Mouse (Mus musculus) retina, postnatal 1 day (tissue): Measurements from ENCODE around the gene AB124611.
A peak's percentile ranks its signal among the peaks of the same experiment; 100 is the strongest.
"Not testable (repeated sequence)": the region's sequence is repeated elsewhere in the genome, so short reads cannot be mapped to it uniquely, and the experiment has no call there.

Experiments
- DNase-seq: peaks from one replicate; pipeline ENCODE4 v3.0.0-alpha.2; 2012

The AB124611 gene

GRCm38 (mm10) chr9:21565004-21565586 is 39.1 kb downstream of the AB124611 start:
- no peak for DNase-seq

GRCm38 (mm10) chr9:21566538-21566937 is 40.6 kb downstream of the AB124611 start:
- no peak for DNase-seq

- no peak for DNase-seq
These were observed 41.1 kb downstream of the AB124611 start for GRCm38 (mm10) chr9:21567051-21567450.

- DNase-seq: no peak
These were observed 42.8 kb downstream of the AB124611 start for GRCm38 (mm10) chr9:21568657-21569255.

- DNase-seq: no peak
These were observed 48.2 kb downstream of the AB124611 start for GRCm38 (mm10) chr9:21574012-21574801.

GRCm38 (mm10) chr9:21575253-21575652 is 49.3 kb downstream of the AB124611 start:
- DNase-seq: no peak

GRCm38 (mm10) chr9:21576286-21576685 is 50.3 kb downstream of the AB124611 start:
- peak; percentile 72 for DNase-seq

GRCm38 (mm10) chr9:21578226-21578625 is 52.2 kb downstream of the AB124611 start:
- no peak for DNase-seq

- DNase-seq: no peak
These were observed 59.4 kb downstream of the AB124611 start for GRCm38 (mm10) chr9:21585401-21585800.

GRCm38 (mm10) chr9:21587678-21588349 is 61.8 kb downstream of the AB124611 start:
- DNase-seq: no peak

- DNase-seq: no peak
These were observed 62.4 kb downstream of the AB124611 start for GRCm38 (mm10) chr9:21588350-21588749.

- no peak for DNase-seq
These were observed 63.6 kb downstream of the AB124611 start for GRCm38 (mm10) chr9:21589538-21589937.

GRCm38 (mm10) chr9:21591127-21591830 is 65.3 kb downstream of the AB124611 start:
- no peak for DNase-seq

GRCm38 (mm10) chr9:21591831-21592702 is 66.1 kb downstream of the AB124611 start:
- no peak for DNase-seq

GRCm38 (mm10) chr9:21592703-21593121 is 66.7 kb downstream of the AB124611 start, which contains the start of the genes Timm29 and Yipf2:
Gene Timm29 (plus strand): TSS chr9:21592722.
Gene Yipf2 (minus strand): TSS chr9:21592828.
- peak; percentile 99 for DNase-seq

GRCm38 (mm10) chr9:21593122-21593721 is 67.2 kb downstream of the AB124611 start:
- DNase-seq: no peak

GRCm38 (mm10) chr9:21594350-21594749 is 68.4 kb downstream of the AB124611 start:
- not testable (repeated sequence) for DNase-seq

- no peak for DNase-seq
These were observed 68.9 kb downstream of the AB124611 start for GRCm38 (mm10) chr9:21594838-21595237.
